Mouse (Mus musculus): Measurements from ENCODE around the gene Scand1. TPM values are rescaled to one million over a fixed set of nuclear protein-coding genes. Genes with fewer than 3 reads are reported as not detected.

Scand1 gene
- 176 and 184 TPM in 2 replicates for polyA plus RNA-seq (2015; fragmentation: Nextera tagmentation; extraction: Ambion mirVana)

GRCm38 (mm10) chr2:156312297-156312897 is at the start of gene Scand1, which contains the start of gene Cnbd2:
TSS of gene Scand1 (minus strand) at chr2:156312704.
TSS of gene Cnbd2 (plus strand) at chr2:156312299.
- peak; percentile 81 for DNase-seq (ENCODE audit: low spot score)

GRCm38 (mm10) chr2:156356031-156356430 is 43.5 kb upstream of the Scand1 start:
- no peak for DNase-seq (ENCODE audit: low spot score)

- no peak for DNase-seq (ENCODE audit: low spot score)
These were observed 40.8 kb upstream of the Scand1 start for GRCm38 (mm10) chr2:156353265-156353692.

- no peak for DNase-seq (ENCODE audit: low spot score)
These were observed 40.1 kb upstream of the Scand1 start for GRCm38 (mm10) chr2:156352413-156353165.

GRCm38 (mm10) chr2:156351243-156351642 is 38.7 kb upstream of the Scand1 start:
- no peak for DNase-seq (ENCODE audit: low spot score)

- DNase-seq (ENCODE audit: low spot score): no peak
These were observed 36.9 kb upstream of the Scand1 start for GRCm38 (mm10) chr2:156349286-156349848.

- no peak for DNase-seq (ENCODE audit: low spot score)
These were observed 36.3 kb upstream of the Scand1 start for GRCm38 (mm10) chr2:156348812-156349211.

- DNase-seq (ENCODE audit: low spot score): no peak
These were observed 32.5 kb upstream of the Scand1 start for GRCm38 (mm10) chr2:156344775-156345532.

- DNase-seq (ENCODE audit: low spot score): no peak
These were observed 27.6 kb upstream of the Scand1 start for GRCm38 (mm10) chr2:156340078-156340477.

GRCm38 (mm10) chr2:156331446-156331965 is 19.0 kb upstream of the Scand1 start:
- DNase-seq (ENCODE audit: low spot score): no peak

GRCm38 (mm10) chr2:156330681-156331080 is 18.2 kb upstream of the Scand1 start:
- no peak for DNase-seq (ENCODE audit: low spot score)

- DNase-seq (ENCODE audit: low spot score): no peak
These were observed 12.2 kb upstream of the Scand1 start for GRCm38 (mm10) chr2:156324681-156325080.

- no peak for DNase-seq (ENCODE audit: low spot score)
These were observed 11.6 kb upstream of the Scand1 start for GRCm38 (mm10) chr2:156324116-156324588.

GRCm38 (mm10) chr2:156321538-156321937 is 9.0 kb upstream of the Scand1 start:
- no peak for DNase-seq (ENCODE audit: low spot score)

GRCm38 (mm10) chr2:156318491-156318890 is 6.0 kb upstream of the Scand1 start:
- no peak for DNase-seq (ENCODE audit: low spot score)

GRCm38 (mm10) chr2:156314811-156315210 is 2.3 kb upstream of the Scand1 start:
- no peak for DNase-seq (ENCODE audit: low spot score)

- DNase-seq (ENCODE audit: low spot score): no peak
These were observed 649 bp upstream of the Scand1 start for GRCm38 (mm10) chr2:156313153-156313552.

GRCm38 (mm10) chr2:156311841-156312291 is 638 bp downstream of the Scand1 start:
- DNase-seq (ENCODE audit: low spot score): peak; percentile 56

GRCm38 (mm10) chr2:156311441-156311840 is 1.1 kb downstream of the Scand1 start:
- DNase-seq (ENCODE audit: low spot score): no peak

- no peak for DNase-seq (ENCODE audit: low spot score)
These were observed 1.6 kb downstream of the Scand1 start for GRCm38 (mm10) chr2:156310945-156311344.

- DNase-seq (ENCODE audit: low spot score): no peak
These were observed 2.0 kb downstream of the Scand1 start for GRCm38 (mm10) chr2:156310455-156310854.
